Mouse (Mus musculus) layer of hippocampus, postnatal 14 days (tissue): ENCODE data around the gene Zfp664. TPM values are rescaled to one million over a fixed set of nuclear protein-coding genes. Genes with fewer than 3 reads are reported as not detected.

Experiments
- DNase-seq, 2 experiments: peaks; one replicate each; pipeline ENCODE4 v3.0.0; 2021 to 2022; ENCODE audit warnings: low spot score in 2 of 2, mixed read lengths in 1 of 2
- total RNA-seq, 2 experiments: library from RNA; stranded (reverse); gene quantifications; 2 replicates each; pipeline ENCODE4 v1.2.3; 2021

Zfp664 gene
- total RNA-seq, 2 experiments from 2014 or later = 58.3 to 58.8 TPM

DNA sequence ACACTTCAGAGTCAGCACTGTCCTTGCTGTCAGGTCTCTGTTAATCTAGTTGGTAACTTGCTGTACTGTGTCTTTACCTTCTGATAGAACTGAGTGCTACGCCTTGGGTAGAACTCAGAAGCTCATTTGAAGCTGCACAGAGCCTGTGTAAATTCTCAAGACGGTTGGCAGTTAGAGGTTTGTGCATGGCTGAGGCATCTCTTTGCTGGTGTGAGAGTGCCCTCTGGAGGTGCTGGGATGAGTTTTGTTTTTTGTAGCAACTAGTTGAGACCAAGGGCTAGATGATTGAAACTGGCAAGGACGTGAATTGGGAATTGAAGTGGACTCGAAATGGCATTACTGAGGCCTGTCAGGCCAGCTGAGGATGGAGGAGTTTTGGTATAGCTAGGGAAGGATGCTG is 6.5 kb downstream of the Zfp664 start:
- DNase-seq = peak; percentile 69 to 80

DNA sequence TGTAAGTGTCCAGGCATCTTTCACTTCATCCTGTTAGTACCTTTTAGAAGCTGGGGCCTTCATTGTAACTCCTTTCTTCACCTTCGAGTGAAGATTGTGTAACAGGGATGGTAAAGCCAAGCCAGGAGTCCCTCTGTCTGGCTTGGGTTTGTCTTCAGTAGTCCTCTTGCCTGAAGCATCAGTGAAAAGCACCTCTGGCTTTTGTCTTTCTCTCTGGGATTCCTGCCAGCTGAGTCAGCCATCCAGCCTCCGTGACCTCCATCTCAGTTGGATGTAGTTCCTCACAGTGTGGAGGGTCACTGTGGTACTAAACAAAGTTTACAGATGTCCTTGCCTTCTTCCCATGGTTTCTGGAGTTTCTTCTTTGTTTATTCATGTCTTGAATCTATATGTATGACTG is 9.5 kb downstream of the Zfp664 start:
- no peak for DNase-seq

DNA sequence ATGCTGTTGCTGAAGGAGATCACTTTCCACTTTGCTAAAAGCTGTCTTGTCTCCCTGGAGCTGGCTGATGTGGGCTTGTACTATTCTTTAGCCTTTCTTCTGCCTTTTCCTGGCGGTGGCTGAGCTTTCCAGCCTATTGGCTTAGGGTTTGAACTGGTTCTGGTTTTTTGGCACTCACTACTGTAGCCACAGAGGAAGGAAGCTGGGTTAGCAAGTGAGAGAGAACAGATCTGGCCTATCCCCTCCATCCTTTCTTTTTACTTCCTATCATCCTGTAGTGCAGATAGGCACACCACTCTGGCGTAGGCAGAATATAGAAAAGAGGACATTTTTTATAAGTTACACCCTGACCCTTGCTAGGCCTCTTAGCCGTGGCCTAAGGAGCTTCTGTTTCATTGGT is 10.6 kb downstream of the Zfp664 start:
- DNase-seq = no peak

GRCm38 (mm10) chr5:124873890-124874601 is 11.6 kb downstream of the Zfp664 start:
- DNase-seq = no peak

DNA sequence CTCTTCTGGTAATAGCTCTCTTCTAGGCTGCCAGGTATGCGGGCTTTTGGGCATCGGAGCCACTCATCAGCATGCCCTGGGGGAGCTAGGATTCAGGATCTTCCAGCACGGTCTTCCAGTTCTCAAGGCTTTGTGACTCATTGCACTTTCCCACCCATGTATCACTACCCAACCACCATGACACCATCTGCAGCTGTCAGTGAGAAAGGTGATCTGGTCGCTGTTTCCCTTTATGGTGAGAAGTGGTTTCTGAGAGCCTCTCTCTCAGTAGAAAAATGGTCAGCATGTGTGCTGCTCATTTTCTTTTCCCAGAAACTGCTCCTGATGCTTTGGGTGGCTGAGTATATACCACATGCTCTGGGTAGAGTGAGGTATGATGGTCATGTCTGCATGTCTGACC is 16.8 kb downstream of the Zfp664 start:
- DNase-seq = no peak

- DNase-seq = no peak
These were observed 17.3 kb downstream of the Zfp664 start for GRCm38 (mm10) chr5:124879801-124880200.

GRCm38 (mm10) chr5:124883877-124884276 is 21.4 kb downstream of the Zfp664 start:
- DNase-seq = peak; percentile 62 to 86

GRCm38 (mm10) chr5:124888661-124889060 is 26.2 kb downstream of the Zfp664 start:
- no peak for DNase-seq

- DNase-seq = no peak
These were observed 29.5 kb downstream of the Zfp664 start for GRCm38 (mm10) chr5:124891921-124892370.

GRCm38 (mm10) chr5:124896135-124896534 is 33.6 kb downstream of the Zfp664 start:
- no peak for DNase-seq

DNA sequence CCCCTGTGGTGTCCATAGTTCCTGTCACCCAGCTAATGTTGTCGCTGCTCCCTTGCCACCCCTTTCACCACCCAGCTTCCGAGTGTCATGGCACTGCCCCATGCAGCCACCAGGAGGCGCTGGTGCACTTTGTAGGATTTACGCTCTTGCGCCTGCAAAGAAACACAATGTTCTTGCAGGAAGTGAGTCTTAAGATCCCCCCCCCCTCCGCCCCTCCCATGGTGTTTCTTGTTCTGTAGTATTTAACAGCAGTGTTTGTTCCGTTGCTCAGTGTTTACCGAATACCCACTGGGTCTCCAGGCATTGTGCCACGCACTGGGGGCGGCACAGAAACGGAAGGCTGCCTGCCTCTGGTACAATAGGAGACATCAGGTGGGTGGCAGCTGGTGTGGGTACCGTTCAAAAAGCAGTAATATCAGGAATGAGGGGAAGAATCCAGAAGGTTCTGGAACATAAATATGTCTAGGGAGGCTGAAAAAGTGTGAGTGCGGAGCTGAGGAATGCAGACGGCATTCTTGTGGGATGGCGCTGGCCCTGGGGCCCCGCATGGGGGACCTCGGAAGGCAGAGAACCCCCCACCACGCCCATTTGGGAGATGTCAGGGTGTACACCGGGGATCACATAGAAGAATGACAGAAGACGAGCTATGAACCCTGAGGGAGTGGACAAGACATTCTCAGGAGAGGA is 37.6 kb downstream of the Zfp664 start:
- DNase-seq = peak; percentile 79 to 92

GRCm38 (mm10) chr5:124900738-124901490 is 38.4 kb downstream of the Zfp664 start:
- DNase-seq = no peak

GRCm38 (mm10) chr5:124901675-124902074 is 39.2 kb downstream of the Zfp664 start:
- peak; percentile 47 to 75 for DNase-seq

DNA sequence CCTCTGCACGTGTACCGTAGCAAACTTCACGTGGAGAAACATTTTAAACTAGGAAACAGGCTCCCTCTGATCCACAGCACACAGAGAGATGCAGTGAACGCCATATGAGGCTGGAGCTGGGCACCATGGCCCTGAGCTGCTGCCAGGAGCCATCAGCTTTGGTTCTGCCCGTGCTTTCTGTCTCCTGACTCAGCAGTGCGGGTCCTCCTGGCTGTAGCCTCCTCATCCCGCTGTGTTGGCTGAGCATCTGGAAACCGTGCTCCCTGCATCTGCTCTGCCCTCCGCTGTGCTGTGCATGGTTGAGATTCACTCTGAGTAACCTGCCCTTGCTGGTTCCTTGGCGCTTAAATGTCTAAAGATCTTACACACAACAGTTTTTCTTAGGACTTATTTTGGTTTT is 39.7 kb downstream of the Zfp664 start:
- peak in 1 of 2 experiments; percentile 30 for DNase-seq

- no peak for DNase-seq
These were observed 41.4 kb downstream of the Zfp664 start for GRCm38 (mm10) chr5:124903852-124904251.

DNA sequence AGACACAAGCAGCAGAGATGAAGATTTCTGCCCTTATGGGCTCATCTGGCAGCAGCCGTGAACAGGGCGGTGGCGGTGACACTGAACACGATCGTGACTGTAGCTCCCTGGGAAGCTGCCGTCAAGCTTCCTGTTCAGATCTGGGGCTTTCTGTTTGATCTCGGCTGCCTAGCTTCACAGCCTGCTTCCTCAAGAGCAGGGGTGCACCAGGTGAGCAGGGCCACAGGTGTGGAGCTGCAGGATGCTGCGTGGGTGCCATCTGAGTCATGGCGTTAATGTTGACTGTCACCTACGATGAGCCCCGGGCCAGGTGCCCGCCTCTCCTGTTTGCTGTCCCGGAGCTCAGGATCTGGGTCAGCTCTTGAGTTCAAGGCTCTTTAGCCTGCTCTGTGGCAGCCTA is 44.4 kb downstream of the Zfp664 start:
- no peak for DNase-seq

DNA sequence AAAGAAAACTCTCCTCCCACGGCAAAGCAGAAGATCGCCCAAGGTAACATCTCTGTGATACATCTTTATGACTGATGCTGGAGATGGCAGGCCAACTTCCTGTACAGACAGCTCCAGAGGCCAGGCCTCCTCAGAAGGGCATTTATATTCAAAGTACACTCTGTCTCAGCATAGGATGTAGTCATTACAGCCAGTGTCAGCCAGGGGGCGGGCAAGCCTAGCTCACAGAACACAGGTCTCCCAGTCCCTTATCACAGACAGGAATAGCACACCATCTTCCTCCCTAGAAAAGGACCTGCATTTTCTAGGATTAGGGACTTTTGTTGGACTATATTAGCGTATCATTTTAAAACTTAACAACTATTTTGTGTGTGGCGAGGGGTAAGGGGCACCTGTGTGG is 46.4 kb downstream of the Zfp664 start:
- DNase-seq = peak; percentile 80 to 91

DNA sequence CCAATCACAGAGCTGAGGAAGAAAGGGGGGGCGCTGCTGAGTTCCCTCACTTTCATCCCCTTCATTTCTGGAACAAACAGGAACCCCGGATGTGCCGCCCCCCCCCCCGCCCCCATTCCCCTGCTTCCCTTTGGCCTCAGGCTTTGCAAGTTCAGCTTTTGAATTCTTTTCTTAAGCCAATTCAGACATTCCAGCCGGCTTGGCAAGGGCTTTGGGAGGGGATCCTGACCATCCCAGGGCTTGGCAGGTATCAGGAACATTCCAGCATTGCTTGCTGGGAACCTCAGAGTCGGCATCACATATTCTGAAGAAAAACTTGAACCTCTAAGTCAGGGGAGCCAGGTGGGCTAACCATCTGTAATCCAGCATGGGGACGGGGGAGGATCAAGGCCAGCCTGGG is 49.8 kb downstream of the Zfp664 start:
- no peak for DNase-seq

DNA sequence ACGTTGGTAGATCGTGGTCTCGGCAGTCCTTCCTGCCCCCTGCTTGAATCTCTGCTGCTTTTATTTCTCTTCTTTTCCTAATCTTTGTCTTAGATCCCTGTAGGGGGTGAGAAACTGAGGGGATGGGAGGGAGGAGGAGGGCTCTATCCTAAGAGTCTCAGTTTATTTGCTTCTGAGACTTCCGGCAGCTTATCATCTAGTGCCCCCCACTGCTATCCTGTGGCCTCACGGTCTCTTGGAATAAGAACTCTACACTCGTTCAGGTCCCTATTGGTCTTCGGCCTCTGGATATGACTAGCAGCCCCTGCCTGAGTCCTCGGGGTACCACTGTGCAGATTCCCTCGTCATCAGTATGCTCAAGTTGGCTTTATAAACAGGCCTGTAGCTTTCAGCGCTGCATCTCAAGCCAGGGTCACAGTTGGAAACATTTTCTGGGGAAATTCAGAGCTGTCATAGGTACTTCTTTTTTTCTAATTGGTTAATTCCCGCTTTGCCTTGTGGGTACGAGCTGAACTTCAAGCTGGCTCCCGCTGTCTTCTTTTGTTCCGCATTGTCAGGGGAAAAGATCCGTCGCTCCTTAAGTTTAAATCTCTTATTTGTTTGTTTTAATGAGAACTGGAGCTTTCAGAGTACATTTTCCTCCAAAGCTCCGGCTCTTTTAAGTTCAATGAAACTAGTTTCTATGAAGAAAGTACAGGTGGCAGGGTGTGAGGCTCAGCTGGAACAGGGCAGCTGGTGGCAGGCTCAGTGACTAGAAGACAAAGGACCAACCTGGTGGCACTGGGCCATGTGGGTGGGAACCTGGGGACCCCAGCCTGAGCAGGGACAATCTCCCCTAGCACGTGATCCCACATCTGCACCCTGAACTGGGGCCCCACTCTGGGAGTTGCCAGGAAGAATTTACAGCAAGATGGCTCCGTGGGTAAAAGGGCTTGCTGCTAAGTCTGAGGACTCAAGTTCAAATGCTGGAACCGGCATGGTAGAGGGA is 50.7 kb downstream of the Zfp664 start:
- DNase-seq = no peak

GRCm38 (mm10) chr5:124919798-124920197 is 57.3 kb downstream of the Zfp664 start:
- DNase-seq = no peak

- no peak for DNase-seq
These were observed 58.9 kb downstream of the Zfp664 start for GRCm38 (mm10) chr5:124921410-124921809.
